Mouse (Mus musculus) spleen, adult 10 weeks (tissue): ENCODE data around the gene Olfr199. TPM values are rescaled to one million over a fixed set of nuclear protein-coding genes. Genes with fewer than 3 reads are reported as not detected.

Source experiments
- polyA plus RNA-seq: library from polyadenylated mRNA; stranded (reverse); fragments of 350-450 nt; fragmentation: Illumina TruSeq; extraction: RNeasy Lipid Tissue Mini Kit (QIAGEN cat#74804); gene quantifications from one replicate; pipeline ENCODE4 v1.2.3, GENCODE M21; 2015; ENCODE audit warnings: low replicate concordance; ENCODE audit not compliant: insufficient read depth

The Olfr199 gene
- not detected for polyA plus RNA-seq

GRCm38 (mm10) chr16:59219667-59220066 lies at the start of gene Olfr199:
Gene Olfr199 (minus strand): TSS chr16:59219767.

DNA sequence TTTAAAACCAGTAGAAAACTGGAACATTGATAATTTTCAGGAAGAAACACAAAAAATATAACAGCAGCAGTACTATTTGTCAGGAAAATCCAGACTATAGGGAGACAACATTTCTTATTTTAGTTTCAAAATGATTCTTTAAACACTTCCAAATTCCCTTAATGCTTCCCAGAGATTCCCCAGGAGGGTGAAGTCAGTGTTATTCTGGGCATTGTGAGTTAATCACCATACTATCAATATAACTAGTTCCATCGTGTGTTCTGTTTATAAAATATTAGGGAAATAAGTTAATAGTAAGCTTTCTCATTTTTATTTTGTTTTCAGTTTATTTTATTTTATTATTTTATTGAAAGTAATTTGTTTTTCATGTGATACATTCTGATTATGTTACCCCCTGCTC lies 16.1 kb downstream of the Olfr199 start, which contains the start of gene Olfr198:
Gene Olfr198 (minus strand): TSS at position 101 of the 400 bp plus-strand sequence.

DNA sequence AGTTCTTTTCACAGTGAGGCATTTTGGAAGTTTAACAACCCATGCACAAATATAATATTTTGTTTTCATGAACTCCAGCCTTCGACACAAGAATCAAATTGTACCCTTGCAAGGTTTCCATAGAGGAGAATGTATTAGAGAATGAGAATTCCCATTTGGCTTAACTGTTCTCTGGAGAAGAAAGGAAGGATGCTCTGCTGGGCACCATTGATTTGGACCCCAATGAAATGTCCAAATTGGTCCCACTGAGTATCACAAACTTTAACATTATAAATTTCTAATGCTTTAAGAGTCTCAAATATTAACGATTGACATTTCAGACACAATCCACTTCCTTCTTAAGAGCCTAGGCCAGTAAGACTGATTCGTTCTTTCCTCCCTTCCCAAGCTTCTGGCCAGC lies 49.2 kb downstream of the Olfr199 start, which contains the start of gene Olfr196:
Gene Olfr196 (minus strand): TSS at position 101 of the 400 bp plus-strand sequence.

Other genes with a start within 250 kb of the Olfr199 start
- gene Olfr183, start 224.4 kb downstream of the Olfr199 start, polyA plus RNA-seq = not detected
- gene Olfr186, start 189.5 kb downstream of the Olfr199 start, polyA plus RNA-seq = not detected
- not detected for gene Olfr187, start 180.0 kb downstream of the Olfr199 start, polyA plus RNA-seq
- gene Olfr190, start 141.8 kb downstream of the Olfr199 start, polyA plus RNA-seq = not detected
- not detected for gene Olfr191, start 129.9 kb downstream of the Olfr199 start, polyA plus RNA-seq
- not detected for gene Olfr193, start 107.9 kb downstream of the Olfr199 start, polyA plus RNA-seq
- gene Olfr194, start 98.7 kb downstream of the Olfr199 start, polyA plus RNA-seq = not detected
- gene Olfr195, start 72.7 kb downstream of the Olfr199 start, polyA plus RNA-seq = not detected
- gene Olfr196, start 49.3 kb downstream of the Olfr199 start, polyA plus RNA-seq = not detected
- not detected for gene Olfr198, start 16.2 kb downstream of the Olfr199 start, polyA plus RNA-seq
- gene Olfr201, start 52.9 kb upstream of the Olfr199 start, polyA plus RNA-seq = not detected
- not detected for gene Olfr202, start 67.0 kb upstream of the Olfr199 start, polyA plus RNA-seq
- not detected for gene Olfr203, start 79.1 kb upstream of the Olfr199 start, polyA plus RNA-seq
- gene Olfr204, start 98.5 kb upstream of the Olfr199 start, polyA plus RNA-seq = not detected
- gene Olfr205, start 111.4 kb upstream of the Olfr199 start, polyA plus RNA-seq = not detected
- not detected for gene Olfr206, start 129.5 kb upstream of the Olfr199 start, polyA plus RNA-seq
- not detected for gene Olfr209, start 144.2 kb upstream of the Olfr199 start, polyA plus RNA-seq
- gene Gabrr3, start 187.6 kb upstream of the Olfr199 start, polyA plus RNA-seq = not detected